Mouse (Mus musculus) erythroblast, embryonic 14.5 days (primary cell): ENCODE data around the gene Jaml. TPM values are rescaled to one million over a fixed set of nuclear protein-coding genes. Genes with fewer than 3 reads are reported as not detected.

ENCODE experiments used
- H3K27me3 ChIP-seq: 2 replicates; pipeline ENCODE4 v1.6.1; 2012; ENCODE audit warnings: inconsistent platforms; ENCODE audit not compliant: control insufficient read depth
- H3K36me3 ChIP-seq: 2 replicates; pipeline ENCODE4 v1.6.1; 2012; ENCODE audit warnings: mild to moderate bottlenecking, inconsistent platforms; ENCODE audit not compliant: control insufficient read depth
- H3K4me1 ChIP-seq: 2 replicates; pipeline ENCODE4 v1.6.1; 2012; ENCODE audit warnings: inconsistent platforms; ENCODE audit not compliant: control insufficient read depth
- H3K4me3 ChIP-seq: replicated peaks from 2 replicates; pipeline ENCODE3; 2012; ENCODE audit warnings: moderate library complexity, mild to moderate bottlenecking, inconsistent platforms
- H3K9me3 ChIP-seq: 2 replicates; pipeline ENCODE4 v1.6.1; 2012; ENCODE audit warnings: low read length, inconsistent platforms, mixed read lengths; ENCODE audit not compliant: control insufficient read depth
- GATA1 ChIP-seq: IDR thresholded peaks from 2 replicates; pipeline ENCODE4 v1.6.1; 2012; ENCODE audit warnings: low read length, inconsistent platforms, mixed read lengths
- TAL1 ChIP-seq: IDR thresholded peaks from 3 replicates; pipeline ENCODE4 v1.6.1; 2012; ENCODE audit warnings: low read length, inconsistent platforms, mixed read lengths
- polyA plus RNA-seq: library from polyadenylated mRNA; stranded (reverse); fragments of >175 nt; gene quantifications from 2 replicates; pipeline ENCODE4 v1.2.3, GENCODE M21; 2012

Gene Jaml
- polyA plus RNA-seq, 1 experiment: not detected

- TF ChIP-seq TAL1 (no peak), GATA1 (no peak)
- no peaks in the 10 kb centered on the region for H3K9me3 ChIP-seq
- H3K4me1 ChIP-seq: no peaks in the 10 kb centered on the region
- H3K27me3 ChIP-seq: peaks cover 25% of the 10 kb centered on the region
- H3K36me3 ChIP-seq: no peaks in the 10 kb centered on the region
- H3K4me3 ChIP-seq: no peak overlapping the region
These were observed 66.7 kb downstream of the Jaml start for GRCm38 (mm10) chr9:45145533-45146266.

DNA sequence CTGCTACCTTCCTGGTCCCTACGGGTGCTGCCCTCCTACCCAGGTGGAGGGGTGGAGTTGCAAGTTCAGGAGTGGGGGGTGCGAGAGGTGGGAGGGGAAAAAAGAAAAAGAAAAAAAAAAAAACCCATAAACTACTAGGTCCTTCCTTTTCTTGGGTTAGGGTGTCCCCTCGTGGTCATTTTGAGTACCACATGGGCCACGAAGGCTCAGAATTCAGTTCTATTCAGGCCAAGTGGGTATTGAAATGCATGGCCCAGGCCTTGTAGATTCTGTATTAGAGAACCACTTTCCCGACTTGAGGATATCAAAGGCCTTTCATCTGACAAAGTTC lies 67.2 kb downstream of the Jaml start:
- TF ChIP-seq GATA1 (no peak), TAL1 (no peak)
- peaks cover 25% of the 10 kb centered on the region for H3K27me3 ChIP-seq
- no peaks in the 10 kb centered on the region for H3K9me3 ChIP-seq
- H3K4me1 ChIP-seq: no peaks in the 10 kb centered on the region
- no peaks in the 10 kb centered on the region for H3K36me3 ChIP-seq
- H3K4me3 ChIP-seq: no peak overlapping the region

- no peak for TF ChIP-seq TAL1
- no peak for TF ChIP-seq GATA1
- no peaks in the 10 kb centered on the region for H3K9me3 ChIP-seq
- H3K36me3 ChIP-seq: no peaks in the 10 kb centered on the region
- no peak overlapping the region for H3K4me3 ChIP-seq
- peaks cover 5% of the 10 kb centered on the region for H3K27me3 ChIP-seq
- H3K4me1 ChIP-seq: no peaks in the 10 kb centered on the region
These were observed 72.0 kb downstream of the Jaml start for GRCm38 (mm10) chr9:45150933-45151332.

DNA sequence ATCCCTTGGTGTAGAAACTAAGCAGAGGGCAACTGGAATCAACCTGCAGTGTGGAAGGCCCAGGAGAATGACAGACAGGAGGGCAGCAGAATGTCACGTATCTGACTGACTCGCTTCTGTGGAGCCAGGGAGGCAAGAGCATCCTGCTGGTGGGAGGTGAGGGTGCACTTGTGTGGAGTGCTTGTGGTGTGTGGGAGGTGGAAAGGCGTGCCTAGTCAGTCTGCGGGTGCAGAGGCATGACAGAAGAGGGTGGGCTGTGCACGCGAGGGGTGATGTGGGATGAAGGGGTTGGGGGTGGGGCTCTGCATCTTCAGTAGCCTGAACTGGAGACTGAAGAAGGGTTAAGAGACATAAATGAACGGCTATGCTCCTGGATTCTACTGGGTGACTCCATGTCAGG lies 74.4 kb downstream of the Jaml start:
- Histone ChIP-seq H3K36me3 (no peaks in the 10 kb centered on the region), H3K27me3 (no peaks in the 10 kb centered on the region), H3K4me3 (no peak overlapping the region), H3K9me3 (no peaks in the 10 kb centered on the region), H3K4me1 (no peaks in the 10 kb centered on the region)
- TF ChIP-seq GATA1: no peak
- no peak for TF ChIP-seq TAL1

Other genes with a start within 250 kb of the Jaml start
- gene Kmt2a, start 197.9 kb upstream of the Jaml start, polyA plus RNA-seq: 0.29 and 0.38 TPM in 2 replicates
- gene Atp5l, start 158.4 kb upstream of the Jaml start, polyA plus RNA-seq: 7.2 and 8.5 TPM in 2 replicates
- 0.21 and 0.31 TPM in 2 replicates for gene Ube4a, start 113.6 kb upstream of the Jaml start, polyA plus RNA-seq
- not detected in 2 replicates for gene Cd3g, start 98.8 kb upstream of the Jaml start, polyA plus RNA-seq
- gene Cd3d, start 97.4 kb upstream of the Jaml start, polyA plus RNA-seq: not detected in 2 replicates
- gene Cd3e, start 69.6 kb upstream of the Jaml start, polyA plus RNA-seq: 0.02 TPM in 1 of 2 replicates, not detected in the other
- gene Mpzl2, start 39.4 kb upstream of the Jaml start, polyA plus RNA-seq: not detected in 2 replicates
- not detected in 2 replicates for gene Mpzl3, start 24.0 kb upstream of the Jaml start, polyA plus RNA-seq
- gene Scn2b, start 38.6 kb downstream of the Jaml start, polyA plus RNA-seq: not detected in 2 replicates
- gene Scn4b, start 59.2 kb downstream of the Jaml start, polyA plus RNA-seq: not detected in 2 replicates
- not detected in 2 replicates for gene BC049352, start 102.8 kb downstream of the Jaml start, polyA plus RNA-seq
- gene Tmprss4, start 124.9 kb downstream of the Jaml start, polyA plus RNA-seq: not detected in 2 replicates
- 0.01 TPM in 1 of 2 replicates, not detected in the other for gene Il10ra, start 190.0 kb downstream of the Jaml start, polyA plus RNA-seq
- not detected in 2 replicates for gene Tmprss13, start 239.9 kb downstream of the Jaml start, polyA plus RNA-seq